Mouse (Mus musculus) neural tube, embryonic 15.5 days (tissue): ENCODE data around the gene Fbrsl1. TPM values are rescaled to one million over a fixed set of nuclear protein-coding genes. Genes with fewer than 3 reads are reported as not detected.
"Not testable (repeated sequence)": the region's sequence is repeated elsewhere in the genome, so short reads cannot be mapped to it uniquely, and the experiment has no call there.

Experiments used
- ATAC-seq: fragments of 200-750 bp; cut with Nextera tagmentation; 2 replicates; pipeline ENCODE4 v1.8.0; 2017; ENCODE audit warnings: mild to moderate bottlenecking, moderate TSS enrichment, moderate library complexity; ENCODE audit not compliant: low FRiP score
- H3K27ac ChIP-seq: fragments of 300-500 bp; sonication (generic); replicated peaks from 2 replicates; pipeline ENCODE4 v1.5.1; 2015; ENCODE audit warnings: mild to moderate bottlenecking, inconsistent platforms
- H3K27me3 ChIP-seq: fragments of 300-500 bp; sonication (generic); replicated peaks from 2 replicates; pipeline ENCODE4 v1.6.1; 2015; ENCODE audit warnings: inconsistent platforms
- H3K36me3 ChIP-seq: fragments of 300-500 bp; sonication (generic); 2 replicates; pipeline ENCODE4 v1.6.1; 2015; ENCODE audit warnings: inconsistent platforms
- H3K4me1 ChIP-seq: fragments of 300-500 bp; sonication (generic); 2 replicates; pipeline ENCODE4 v1.6.1; 2015; ENCODE audit warnings: inconsistent platforms
- H3K4me2 ChIP-seq: fragments of 300-500 bp; sonication (generic); 2 replicates; pipeline ENCODE4 v1.6.1; 2015; ENCODE audit warnings: inconsistent platforms, mild to moderate bottlenecking, moderate library complexity
- H3K4me3 ChIP-seq: fragments of 300-500 bp; sonication (generic); replicated peaks from 2 replicates; pipeline ENCODE4 v1.5.1; 2015; ENCODE audit warnings: mild to moderate bottlenecking, inconsistent platforms
- H3K9ac ChIP-seq: fragments of 300-500 bp; sonication (generic); replicated peaks from 2 replicates; pipeline ENCODE4 v1.6.1; 2015; ENCODE audit warnings: mild to moderate bottlenecking, inconsistent platforms
- H3K9me3 ChIP-seq: fragments of 300-500 bp; sonication (generic); replicated peaks from 2 replicates; pipeline ENCODE4 v1.6.1; 2016; ENCODE audit warnings: inconsistent platforms
- WGBS: fragments of 180-500 bp; shearing (Covaris S2); methylation state at CpG from one replicate; pipeline ENCODE4 v1.1.7; 2015; ENCODE audit warnings: mixed read lengths; 5-methylcytosine and 5-hydroxymethylcytosine counted together
- polyA plus RNA-seq: library from polyadenylated mRNA; unstranded; fragments of >200 nt; fragmentation: Nextera tagmentation; extraction: Ambion mirVana; gene quantifications from 2 replicates; pipeline ENCODE4 v1.2.1, GENCODE M21; 2015

Fbrsl1 gene
- polyA plus RNA-seq, 1 experiment from 2014 or later = 19.7 TPM

GRCm38 (mm10) chr5:110447720-110448435 is 425 bp downstream of the Fbrsl1 start:
- peak overlapping the region; percentile 68 for H3K4me3 ChIP-seq
- peaks cover 31% of the 10 kb centered on the region for H3K4me1 ChIP-seq
- peak; percentile 52 for ATAC-seq
- no peaks in the 10 kb centered on the region for H3K9me3 ChIP-seq
- peak overlapping the region; percentile 83 for H3K4me2 ChIP-seq
- under 1% methylated on average over 69 of the region's 98 CpGs for WGBS
- no peaks in the 10 kb centered on the region for H3K36me3 ChIP-seq
- H3K27ac ChIP-seq = peak overlapping the region; percentile 60
- no peaks in the 10 kb centered on the region for H3K27me3 ChIP-seq
- peak overlapping the region; percentile 80 for H3K9ac ChIP-seq

- H3K4me1 ChIP-seq = peaks cover 50% of the 10 kb centered on the region
- WGBS = 93% methylated on average over 2 of the region's 2 CpGs
- no peak overlapping the region for H3K4me3 ChIP-seq
- no peak overlapping the region for H3K9ac ChIP-seq
- no peak for ATAC-seq
- H3K4me2 ChIP-seq = no peak overlapping the region
- H3K9me3 ChIP-seq = no peaks in the 10 kb centered on the region
- H3K27ac ChIP-seq = no peak overlapping the region
- no peaks in the 10 kb centered on the region for H3K27me3 ChIP-seq
- H3K36me3 ChIP-seq = no peaks in the 10 kb centered on the region
Measured at GRCm38 (mm10) chr5:110444509-110444908, 3.8 kb downstream of the Fbrsl1 start.

GRCm38 (mm10) chr5:110442966-110443590 is 5.2 kb downstream of the Fbrsl1 start:
- Histone ChIP-seq H3K27ac (no peak overlapping the region), H3K4me1 (peaks cover 60% of the 10 kb centered on the region), H3K9me3 (no peaks in the 10 kb centered on the region), H3K36me3 (no peaks in the 10 kb centered on the region), H3K4me3 (no peak overlapping the region), H3K9ac (no peak overlapping the region), H3K4me2 (no peak overlapping the region), H3K27me3 (no peaks in the 10 kb centered on the region)
- ATAC-seq = no peak
- 90% methylated on average over 3 of the region's 3 CpGs for WGBS

DNA sequence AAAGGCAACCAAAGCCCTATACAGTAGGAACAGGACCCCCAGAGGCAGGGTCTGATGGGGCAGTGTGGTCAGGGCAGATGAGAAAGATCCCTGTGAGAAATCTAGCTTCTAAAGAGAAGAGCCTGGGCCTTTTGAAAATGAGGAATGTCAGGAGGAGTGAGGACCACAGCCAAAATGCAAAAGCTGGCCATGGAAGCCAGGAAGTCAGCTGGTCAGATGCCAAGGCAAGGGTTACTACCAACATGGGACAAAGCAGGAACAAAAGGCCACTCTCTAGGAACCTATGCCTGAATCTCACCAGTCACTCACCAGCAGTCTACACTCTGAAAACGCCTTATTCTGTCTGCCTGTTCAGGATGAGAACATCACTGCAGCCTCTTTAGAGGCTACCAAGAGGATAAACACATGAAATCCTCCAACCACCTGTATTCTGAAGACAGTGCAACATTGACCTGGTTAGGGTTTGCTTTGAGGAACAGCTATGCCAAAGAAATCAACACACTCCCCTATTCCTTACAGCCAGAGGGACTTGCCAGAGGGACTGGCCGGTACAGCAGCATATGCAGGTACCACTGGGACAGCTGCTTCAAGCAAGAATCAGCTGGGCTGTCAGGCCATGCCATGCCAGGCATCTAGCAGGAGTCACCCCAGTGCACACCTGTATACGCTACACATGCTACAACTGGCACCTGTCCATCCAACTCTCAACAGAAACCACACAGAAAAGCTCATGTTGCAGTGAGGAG is 8.6 kb downstream of the Fbrsl1 start:
- Histone ChIP-seq H3K9ac (no peak overlapping the region), H3K9me3 (no peaks in the 10 kb centered on the region), H3K27ac (0 out of 2 replicates have a peak overlapping the region, but pooled peaks have one; percentile 19), H3K4me2 (no peak overlapping the region), H3K27me3 (no peaks in the 10 kb centered on the region), H3K4me1 (peaks cover 52% of the 10 kb centered on the region), H3K4me3 (no peak overlapping the region), H3K36me3 (no peaks in the 10 kb centered on the region)
- no peak for ATAC-seq
- WGBS = 77% methylated on average over 3 of the region's 3 CpGs

DNA sequence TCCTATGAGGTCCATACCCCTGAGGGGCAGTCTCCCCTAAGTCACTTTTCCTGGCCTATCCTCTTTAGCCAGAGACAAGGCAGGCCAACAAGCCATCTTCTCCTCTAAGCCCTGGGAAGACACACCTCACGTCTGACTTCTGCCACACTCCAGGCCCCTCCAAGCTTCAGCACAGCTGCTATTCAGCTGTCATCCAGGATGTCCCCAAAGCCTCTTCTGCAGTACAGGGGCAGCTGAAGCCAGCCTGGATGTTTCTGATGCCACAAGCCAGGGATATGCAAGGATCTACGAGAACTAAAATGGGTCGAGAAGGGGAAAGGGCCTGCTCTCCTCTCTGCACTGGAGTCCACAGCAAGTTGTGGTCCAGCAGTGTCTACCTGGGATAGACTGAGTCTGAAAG is 9.7 kb downstream of the Fbrsl1 start:
- Histone ChIP-seq H3K9me3 (no peaks in the 10 kb centered on the region), H3K4me1 (peaks cover 52% of the 10 kb centered on the region)

DNA sequence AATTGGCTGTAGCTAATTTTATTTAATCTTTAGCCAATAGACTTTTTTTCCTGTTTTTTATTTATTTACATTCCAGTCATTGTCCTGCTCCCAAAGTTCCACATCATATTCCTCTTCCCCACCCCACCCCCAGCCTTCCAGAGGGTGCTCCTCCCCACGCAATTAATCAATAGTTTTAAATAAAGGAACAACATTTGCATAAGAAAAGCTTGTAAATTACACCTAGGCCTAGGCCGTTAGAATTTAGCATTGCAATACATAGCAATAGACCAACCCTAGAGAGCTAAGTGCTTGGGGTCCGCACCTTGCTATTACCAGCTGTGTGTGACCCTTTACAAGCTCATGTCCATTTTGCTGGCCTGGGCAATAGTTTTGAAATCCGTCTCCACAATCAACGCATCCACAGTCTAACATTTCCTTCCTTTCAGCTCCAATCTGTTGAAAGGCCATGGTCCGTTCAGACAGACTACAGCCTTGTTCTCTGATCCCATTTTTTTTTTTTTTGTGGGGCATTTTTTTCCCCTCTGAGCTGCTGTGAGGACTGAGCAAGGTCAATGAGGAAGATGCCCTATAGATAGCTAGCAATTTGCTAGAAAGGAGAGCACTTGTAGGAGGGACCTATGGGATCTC is 10.6 kb downstream of the Fbrsl1 start:
- no peak overlapping the region for H3K4me3 ChIP-seq
- H3K4me2 ChIP-seq = no peak overlapping the region
- H3K27ac ChIP-seq = no peak overlapping the region
- 24% methylated on average over 6 of the region's 6 CpGs for WGBS
- no peaks in the 10 kb centered on the region for H3K9me3 ChIP-seq
- ATAC-seq = no peak
- H3K9ac ChIP-seq = no peak overlapping the region
- no peaks in the 10 kb centered on the region for H3K27me3 ChIP-seq
- H3K36me3 ChIP-seq = no peaks in the 10 kb centered on the region
- peaks cover 52% of the 10 kb centered on the region for H3K4me1 ChIP-seq

More for the DNA sequence above, 9.7 kb downstream of the Fbrsl1 start:
- 69% methylated on average over 3 of the region's 3 CpGs for WGBS
- Histone ChIP-seq H3K4me3 (no peak overlapping the region), H3K27me3 (no peaks in the 10 kb centered on the region), H3K4me2 (no peak overlapping the region), H3K9ac (no peak overlapping the region), H3K36me3 (no peaks in the 10 kb centered on the region), H3K27ac (no peak overlapping the region)
- ATAC-seq = no peak

- not testable (repeated sequence) for H3K4me3 ChIP-seq, H3K4me2 ChIP-seq, H3K27ac ChIP-seq, H3K9me3 ChIP-seq, H3K9ac ChIP-seq, ATAC-seq, H3K27me3 ChIP-seq
- Histone ChIP-seq H3K36me3 (peaks cover 14% of the 10 kb centered on the region), H3K4me1 (peaks cover 47% of the 10 kb centered on the region)
- 54% methylated on average over 5 of the region's 5 CpGs for WGBS
Measured at GRCm38 (mm10) chr5:110436166-110436565, 12.1 kb downstream of the Fbrsl1 start.

- peaks cover 36% of the 10 kb centered on the region for H3K4me1 ChIP-seq
- peak; percentile 15; the same call in 1 of the 2 replicates for ATAC-seq
- H3K27ac ChIP-seq = no peak overlapping the region
- H3K9me3 ChIP-seq = no peaks in the 10 kb centered on the region
- H3K4me3 ChIP-seq = no peak overlapping the region
- H3K36me3 ChIP-seq = peaks cover 28% of the 10 kb centered on the region
- no peaks in the 10 kb centered on the region for H3K27me3 ChIP-seq
- no peak overlapping the region for H3K4me2 ChIP-seq
- H3K9ac ChIP-seq = no peak overlapping the region
Measured at GRCm38 (mm10) chr5:110434816-110435215, 13.5 kb downstream of the Fbrsl1 start.

GRCm38 (mm10) chr5:110429045-110429444 is 19.3 kb downstream of the Fbrsl1 start:
- Histone ChIP-seq H3K4me1 (0 out of 2 replicates have a peak, but pooled peaks cover 6% of the 10 kb centered on the region), H3K9ac (no peak overlapping the region), H3K9me3 (no peaks in the 10 kb centered on the region), H3K4me2 (no peak overlapping the region), H3K27me3 (no peaks in the 10 kb centered on the region), H3K4me3 (no peak overlapping the region), H3K27ac (no peak overlapping the region), H3K36me3 (peaks cover 28% of the 10 kb centered on the region)
- ATAC-seq = peak; percentile 82; the same call in 1 of the 2 replicates
- 36% methylated on average over 9 of the region's 9 CpGs for WGBS

DNA sequence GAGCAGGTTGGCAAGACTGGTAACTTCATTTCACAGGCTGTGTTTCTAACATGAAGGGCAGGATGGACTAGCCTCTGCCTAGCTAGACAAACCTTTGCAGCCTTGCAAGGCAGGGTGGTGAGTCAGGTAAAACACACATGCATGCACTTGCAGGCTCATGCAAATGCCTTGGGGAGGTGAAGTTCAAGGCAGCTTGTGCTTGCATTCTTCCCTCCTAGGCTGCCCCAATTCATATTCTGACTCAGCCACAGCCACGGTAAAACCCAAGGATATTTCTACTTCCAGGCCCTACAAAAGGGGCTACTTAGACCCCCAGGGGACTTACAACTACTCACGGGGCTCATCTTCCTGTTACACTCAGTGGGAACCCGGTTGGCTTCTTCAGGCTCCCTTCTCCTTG is 20.0 kb downstream of the Fbrsl1 start:
- WGBS = 80% methylated on average over 3 of the region's 3 CpGs
- peaks cover 28% of the 10 kb centered on the region for H3K36me3 ChIP-seq
- no peak for ATAC-seq
- H3K4me2 ChIP-seq = no peak overlapping the region
- no peak overlapping the region for H3K4me3 ChIP-seq
- H3K27ac ChIP-seq = no peak overlapping the region
- H3K9me3 ChIP-seq = no peaks in the 10 kb centered on the region
- no peak overlapping the region for H3K9ac ChIP-seq
- H3K27me3 ChIP-seq = no peaks in the 10 kb centered on the region
- 0 out of 2 replicates have a peak, but pooled peaks cover 6% of the 10 kb centered on the region for H3K4me1 ChIP-seq

GRCm38 (mm10) chr5:110425187-110425586 is 23.1 kb downstream of the Fbrsl1 start:
- H3K9ac ChIP-seq = no peak overlapping the region
- H3K9me3 ChIP-seq = no peaks in the 10 kb centered on the region
- H3K4me3 ChIP-seq = no peak overlapping the region
- no peak overlapping the region for H3K27ac ChIP-seq
- H3K4me2 ChIP-seq = no peak overlapping the region
- H3K36me3 ChIP-seq = peaks cover 3% of the 10 kb centered on the region; the same call in 1 of the 2 replicates
- H3K27me3 ChIP-seq = no peaks in the 10 kb centered on the region
- ATAC-seq = no peak
- WGBS = 85% methylated on average over 4 of the region's 4 CpGs
- 0 out of 2 replicates have a peak, but pooled peaks cover 6% of the 10 kb centered on the region for H3K4me1 ChIP-seq
